Mouse (Mus musculus): ENCODE measurements around the gene Noct. TPM values are rescaled to one million over a fixed set of nuclear protein-coding genes. Genes with fewer than 3 reads are reported as not detected.
A peak's percentile ranks its signal among the peaks of the same experiment; 100 is the strongest.

Gene Noct
- polyA plus RNA-seq, 1 experiment from 2014 or later: 6.3 TPM

DNA sequence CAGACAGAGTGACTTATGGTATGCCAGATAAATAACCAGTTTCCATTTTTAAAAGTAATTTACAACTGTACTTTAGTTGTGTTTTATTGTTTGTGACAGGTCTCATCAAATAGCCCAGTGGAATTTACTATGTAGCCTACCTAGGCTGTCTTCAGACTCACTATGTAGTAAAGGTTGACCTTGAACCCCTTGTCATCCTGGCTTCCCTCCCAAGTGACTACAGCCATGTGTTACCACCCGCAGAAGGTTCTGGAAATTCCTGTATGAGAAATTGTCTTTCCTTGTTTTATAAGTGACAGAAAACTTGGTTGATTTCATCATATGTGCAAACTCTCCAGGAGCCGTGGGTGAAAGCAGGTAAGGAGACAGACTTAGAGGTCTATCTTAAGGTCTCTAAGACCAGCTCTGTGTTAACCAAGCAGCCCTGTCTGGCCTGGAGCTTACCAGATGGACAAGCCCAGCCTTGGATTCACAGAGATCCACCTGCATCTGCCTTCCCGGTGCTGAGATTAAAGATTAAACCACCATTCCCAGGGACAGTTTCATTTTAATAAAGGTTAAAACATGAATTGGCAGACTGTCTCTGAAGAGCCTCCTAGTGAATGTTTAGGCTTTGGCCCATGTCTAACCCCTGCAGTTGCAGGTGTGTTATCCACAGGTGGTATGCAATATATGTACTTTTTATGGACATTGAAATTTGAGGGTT, 8.1 kb downstream of the Noct start:
- H3K9ac ChIP-seq (ENCODE audit: low read length): no peak overlapping the region
- H3K9me3 ChIP-seq (replicated peaks; ENCODE audit: control insufficient read depth, low read length): no peaks in the 10 kb centered on the region
- no peak overlapping the region for H3K4me3 ChIP-seq (replicated peaks; ENCODE audit: low read length)
- 72% methylated on average over 3 of the region's 3 CpGs for WGBS
- H3K27me3 ChIP-seq (ENCODE audit: control insufficient read depth, insufficient read depth, low read length): no peaks in the 10 kb centered on the region
- H3K4me2 ChIP-seq (ENCODE audit: low read depth, low read length): no peak overlapping the region
- H3K4me1 ChIP-seq (ENCODE audit: control insufficient read depth, insufficient read depth, low read length): peaks cover 25% of the 10 kb centered on the region; the same call in 1 of the 2 replicates
- ATAC-seq (ENCODE audit: insufficient read depth, low FRiP score): no peak
- no peaks in the 10 kb centered on the region for H3K36me3 ChIP-seq (ENCODE audit: control insufficient read depth, insufficient read depth, low read length)
- H3K27ac ChIP-seq (ENCODE audit: low read length): no peak overlapping the region

DNA sequence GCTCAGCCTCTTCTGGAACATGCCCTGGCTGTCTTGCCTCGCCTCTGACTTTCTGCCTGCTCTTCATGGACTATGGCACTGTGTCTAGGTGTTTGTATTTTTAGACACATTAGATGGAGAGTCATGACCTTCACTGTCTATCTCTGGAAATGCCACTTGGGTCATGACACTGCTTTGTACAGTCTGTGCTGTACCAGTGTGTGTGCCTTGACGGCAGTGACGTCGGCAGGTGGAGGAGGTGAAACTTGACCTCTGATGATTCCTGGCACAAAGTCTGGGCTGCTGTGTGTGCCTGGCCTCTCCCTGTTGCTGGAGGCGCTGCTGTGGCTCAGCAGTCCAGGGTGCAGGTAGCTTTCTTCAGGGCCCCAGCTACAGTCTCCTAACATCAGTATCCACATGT, 9.2 kb downstream of the Noct start:
- H3K27ac ChIP-seq (ENCODE audit: low read length): peak overlapping the region; percentile 81
- H3K9me3 ChIP-seq (replicated peaks; ENCODE audit: control insufficient read depth, low read length): no peaks in the 10 kb centered on the region
- WGBS: 35% methylated on average over 5 of the region's 5 CpGs
- no peaks in the 10 kb centered on the region for H3K27me3 ChIP-seq (ENCODE audit: control insufficient read depth, insufficient read depth, low read length)
- H3K4me3 ChIP-seq (replicated peaks; ENCODE audit: low read length): no peak overlapping the region
- H3K9ac ChIP-seq (ENCODE audit: low read length): no peak overlapping the region
- H3K4me1 ChIP-seq (ENCODE audit: control insufficient read depth, insufficient read depth, low read length): peaks cover 25% of the 10 kb centered on the region; the same call in 1 of the 2 replicates
- no peak overlapping the region for H3K4me2 ChIP-seq (ENCODE audit: low read depth, low read length)
- no peaks in the 10 kb centered on the region for H3K36me3 ChIP-seq (ENCODE audit: control insufficient read depth, insufficient read depth, low read length)
- ATAC-seq (ENCODE audit: insufficient read depth, low FRiP score): peak; percentile 64

DNA sequence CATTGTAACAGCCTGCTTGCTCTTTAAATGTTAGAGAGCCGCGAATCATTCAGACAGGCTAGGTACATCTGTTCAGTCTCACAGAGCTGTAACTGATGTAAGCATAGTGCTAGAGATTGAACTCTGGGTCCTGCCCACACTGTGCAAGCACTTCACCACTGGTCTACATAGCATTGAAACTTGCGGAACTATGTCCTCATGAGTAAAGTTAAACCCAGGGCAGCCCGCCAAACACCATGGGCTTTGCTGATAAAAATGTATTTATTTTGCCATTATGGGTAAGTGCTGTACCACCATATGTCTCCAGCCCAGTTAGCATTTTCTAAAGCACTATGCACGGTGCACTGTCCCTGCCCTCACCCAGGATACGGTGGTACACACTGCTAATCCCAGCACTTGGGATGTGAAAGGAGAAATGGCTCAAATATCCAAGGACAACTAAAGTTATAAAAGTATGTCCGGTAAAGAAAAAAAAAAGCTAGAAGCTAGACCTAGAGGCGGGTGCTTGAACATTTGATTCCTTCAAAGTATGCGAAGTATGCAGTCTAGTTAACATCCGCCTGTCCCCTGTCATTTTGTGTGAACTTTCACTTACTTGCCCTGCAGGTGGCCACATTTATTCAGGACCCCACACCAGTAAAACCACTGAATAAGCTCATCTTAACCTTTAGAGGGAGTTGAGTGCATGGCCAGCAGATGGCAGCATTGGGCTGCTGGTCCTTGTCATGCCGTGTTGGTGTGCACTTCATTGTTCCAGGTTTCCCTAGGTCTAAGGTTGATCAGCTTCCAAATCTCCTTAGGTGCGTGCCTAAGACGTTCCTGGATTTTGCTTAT, 9.9 kb downstream of the Noct start:
- WGBS: 22% methylated on average over 13 of the region's 13 CpGs
- H3K4me3 ChIP-seq (replicated peaks; ENCODE audit: low read length): no peak overlapping the region
- no peak overlapping the region for H3K9ac ChIP-seq (ENCODE audit: low read length)
- H3K9me3 ChIP-seq (replicated peaks; ENCODE audit: control insufficient read depth, low read length): no peaks in the 10 kb centered on the region
- H3K27me3 ChIP-seq (ENCODE audit: control insufficient read depth, insufficient read depth, low read length): no peaks in the 10 kb centered on the region
- H3K4me1 ChIP-seq (ENCODE audit: control insufficient read depth, insufficient read depth, low read length): peaks cover 25% of the 10 kb centered on the region; the same call in 1 of the 2 replicates
- no peaks in the 10 kb centered on the region for H3K36me3 ChIP-seq (ENCODE audit: control insufficient read depth, insufficient read depth, low read length)
- peak overlapping the region; percentile 9; the same call in 1 of the 2 replicates for H3K4me2 ChIP-seq (ENCODE audit: low read depth, low read length)
- H3K27ac ChIP-seq (ENCODE audit: low read length): peak overlapping the region; percentile 81
- ATAC-seq (ENCODE audit: insufficient read depth, low FRiP score): peak; percentile 86

DNA sequence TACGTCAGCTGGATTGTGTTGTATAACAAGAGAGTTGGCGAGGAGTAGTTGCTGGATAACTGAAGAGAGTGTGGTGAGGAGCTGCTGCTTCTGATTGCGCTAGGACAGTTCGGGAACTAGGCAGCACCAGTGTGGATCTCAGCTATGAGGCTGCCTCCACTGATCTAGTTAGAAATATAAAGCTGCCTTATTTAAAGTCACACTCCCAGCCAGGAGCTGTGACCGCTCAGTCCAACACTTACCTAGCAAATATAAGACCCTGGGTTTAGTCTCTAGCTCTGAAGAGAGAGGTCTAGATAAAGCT, 10.5 kb downstream of the Noct start:
- peak overlapping the region; percentile 9; the same call in 1 of the 2 replicates for H3K4me2 ChIP-seq (ENCODE audit: low read depth, low read length)
- no peak overlapping the region for H3K4me3 ChIP-seq (replicated peaks; ENCODE audit: low read length)
- H3K9me3 ChIP-seq (replicated peaks; ENCODE audit: control insufficient read depth, low read length): no peaks in the 10 kb centered on the region
- WGBS: 65% methylated on average over 5 of the region's 5 CpGs
- H3K4me1 ChIP-seq (ENCODE audit: control insufficient read depth, insufficient read depth, low read length): peaks cover 25% of the 10 kb centered on the region; the same call in 1 of the 2 replicates
- no peak overlapping the region for H3K27ac ChIP-seq (ENCODE audit: low read length)
- H3K27me3 ChIP-seq (ENCODE audit: control insufficient read depth, insufficient read depth, low read length): no peaks in the 10 kb centered on the region
- H3K9ac ChIP-seq (ENCODE audit: low read length): no peak overlapping the region
- no peaks in the 10 kb centered on the region for H3K36me3 ChIP-seq (ENCODE audit: control insufficient read depth, insufficient read depth, low read length)
- ATAC-seq (ENCODE audit: insufficient read depth, low FRiP score): peak; percentile 9; the same call in 1 of the 2 replicates

DNA sequence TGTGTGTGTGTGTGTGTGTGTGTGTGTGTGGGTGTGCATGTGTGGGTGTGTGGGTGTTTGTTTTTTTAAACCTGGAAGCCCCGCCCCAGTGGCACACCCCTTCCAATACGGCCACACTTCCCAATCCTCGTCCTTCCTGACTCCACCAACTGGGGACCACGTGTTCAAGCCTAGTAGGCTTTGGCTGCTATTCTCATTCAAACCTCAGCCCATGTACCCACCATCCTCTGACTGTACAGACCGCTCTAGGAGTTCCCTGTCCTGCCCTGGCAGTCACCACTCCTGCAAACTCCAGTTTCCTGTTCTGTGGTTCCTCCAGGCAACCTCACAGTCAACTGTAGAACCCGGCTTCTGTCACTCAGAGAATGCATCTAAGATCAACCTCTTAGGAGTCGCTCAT, 14.3 kb downstream of the Noct start:
- H3K9ac ChIP-seq (ENCODE audit: low read length): no peak overlapping the region
- 75% methylated on average over 7 of the region's 7 CpGs for WGBS
- H3K4me1 ChIP-seq (ENCODE audit: control insufficient read depth, insufficient read depth, low read length): peaks cover 11% of the 10 kb centered on the region; the same call in 1 of the 2 replicates
- no peak overlapping the region for H3K27ac ChIP-seq (ENCODE audit: low read length)
- ATAC-seq (ENCODE audit: insufficient read depth, low FRiP score): no peak
- no peaks in the 10 kb centered on the region for H3K27me3 ChIP-seq (ENCODE audit: control insufficient read depth, insufficient read depth, low read length)
- H3K4me2 ChIP-seq (ENCODE audit: low read depth, low read length): no peak overlapping the region
- no peak overlapping the region for H3K4me3 ChIP-seq (replicated peaks; ENCODE audit: low read length)
- H3K36me3 ChIP-seq (ENCODE audit: control insufficient read depth, insufficient read depth, low read length): no peaks in the 10 kb centered on the region
- H3K9me3 ChIP-seq (replicated peaks; ENCODE audit: control insufficient read depth, low read length): no peaks in the 10 kb centered on the region

DNA sequence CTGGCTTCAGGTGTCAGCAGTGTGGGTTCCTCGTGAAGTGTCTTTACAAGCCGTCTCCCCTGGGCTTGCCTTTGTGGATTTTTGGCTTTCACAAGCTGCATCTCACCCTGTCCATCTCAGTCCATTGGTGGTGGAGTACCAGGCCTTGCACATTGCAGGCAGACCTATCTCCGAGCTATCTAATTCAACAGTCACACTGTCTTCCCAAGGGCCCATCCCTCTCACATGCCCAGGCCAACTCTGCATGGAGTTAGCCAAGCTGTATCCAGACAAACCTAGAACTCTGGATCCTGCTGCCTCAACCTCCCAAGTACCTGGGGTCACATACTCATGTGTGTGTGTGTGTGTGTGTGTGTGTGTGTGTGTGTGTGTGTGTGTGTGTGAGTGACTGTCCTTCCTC, 15.3 kb downstream of the Noct start:
- H3K9ac ChIP-seq (ENCODE audit: low read length): no peak overlapping the region
- H3K4me3 ChIP-seq (replicated peaks; ENCODE audit: low read length): no peak overlapping the region
- WGBS: 98% methylated on average over 3 of the region's 3 CpGs
- no peaks in the 10 kb centered on the region for H3K36me3 ChIP-seq (ENCODE audit: control insufficient read depth, insufficient read depth, low read length)
- H3K4me1 ChIP-seq (ENCODE audit: control insufficient read depth, insufficient read depth, low read length): peaks cover 3% of the 10 kb centered on the region; the same call in 1 of the 2 replicates
- no peak overlapping the region for H3K4me2 ChIP-seq (ENCODE audit: low read depth, low read length)
- H3K27ac ChIP-seq (ENCODE audit: low read length): no peak overlapping the region
- no peaks in the 10 kb centered on the region for H3K9me3 ChIP-seq (replicated peaks; ENCODE audit: control insufficient read depth, low read length)
- ATAC-seq (ENCODE audit: insufficient read depth, low FRiP score): no peak
- no peaks in the 10 kb centered on the region for H3K27me3 ChIP-seq (ENCODE audit: control insufficient read depth, insufficient read depth, low read length)

DNA sequence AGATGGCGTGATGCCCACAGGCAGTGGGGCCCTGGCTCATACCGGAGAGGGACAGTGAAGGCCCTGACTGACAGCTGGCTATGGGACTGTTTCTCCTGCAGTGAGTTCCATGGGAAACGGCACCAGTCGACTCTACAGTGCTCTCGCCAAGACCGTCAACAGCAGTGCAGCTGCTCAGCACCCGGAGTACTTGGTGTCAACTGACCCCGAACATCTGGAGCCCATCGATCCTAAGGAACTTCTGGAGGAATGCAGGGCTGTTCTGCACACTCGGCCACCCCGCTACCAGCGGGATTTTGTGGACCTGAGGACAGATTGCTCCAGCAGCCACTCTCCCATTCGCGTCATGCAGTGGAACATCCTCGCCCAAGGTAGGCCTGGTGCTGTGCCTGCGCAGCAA, 23.5 kb downstream of the Noct start:
- no peak overlapping the region for H3K4me2 ChIP-seq (ENCODE audit: low read depth, low read length)
- H3K9ac ChIP-seq (ENCODE audit: low read length): no peak overlapping the region
- H3K4me3 ChIP-seq (replicated peaks; ENCODE audit: low read length): no peak overlapping the region
- 0 out of 2 replicates have a peak, but pooled peaks cover 8% of the 10 kb centered on the region for H3K36me3 ChIP-seq (ENCODE audit: control insufficient read depth, insufficient read depth, low read length)
- 53% methylated on average over 16 of the region's 16 CpGs for WGBS
- peak; percentile 64 for ATAC-seq (ENCODE audit: insufficient read depth, low FRiP score)
- H3K9me3 ChIP-seq (replicated peaks; ENCODE audit: control insufficient read depth, low read length): no peaks in the 10 kb centered on the region
- peaks cover 4% of the 10 kb centered on the region; the same call in 1 of the 2 replicates for H3K4me1 ChIP-seq (ENCODE audit: control insufficient read depth, insufficient read depth, low read length)
- H3K27ac ChIP-seq (ENCODE audit: low read length): no peak overlapping the region; the same call in 1 of the 2 replicates
- no peaks in the 10 kb centered on the region for H3K27me3 ChIP-seq (ENCODE audit: control insufficient read depth, insufficient read depth, low read length)

DNA sequence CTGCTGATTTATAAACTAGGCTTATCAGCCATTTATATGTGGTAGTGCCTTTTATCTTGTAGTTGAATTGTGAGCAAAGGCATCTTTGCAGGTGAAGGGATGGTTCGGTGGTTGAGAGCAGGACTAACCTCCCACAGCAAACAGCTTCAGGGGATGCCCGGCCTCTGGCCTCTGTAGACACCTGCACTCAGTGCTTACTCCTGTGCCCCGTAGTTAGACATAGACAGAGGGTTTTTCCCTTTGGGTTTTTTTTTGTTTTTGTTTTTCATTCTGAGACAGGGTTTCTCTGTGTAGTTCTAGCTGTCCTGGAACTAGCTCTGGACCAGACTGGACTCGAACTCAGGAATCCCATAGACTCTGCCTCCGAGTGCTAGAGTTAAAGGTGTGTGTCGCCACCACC, 24.4 kb downstream of the Noct start:
- WGBS: 88% methylated on average over 6 of the region's 6 CpGs
- Histone ChIP-seq H3K4me3 (replicated peaks; ENCODE audit: low read length) (no peak overlapping the region), H3K9me3 (replicated peaks; ENCODE audit: control insufficient read depth, low read length) (no peaks in the 10 kb centered on the region), H3K27me3 (ENCODE audit: control insufficient read depth, insufficient read depth, low read length) (no peaks in the 10 kb centered on the region), H3K4me2 (ENCODE audit: low read depth, low read length) (no peak overlapping the region), H3K9ac (ENCODE audit: low read length) (no peak overlapping the region), H3K36me3 (ENCODE audit: control insufficient read depth, insufficient read depth, low read length) (peaks cover 12% of the 10 kb centered on the region; the same call in 1 of the 2 replicates), H3K4me1 (ENCODE audit: control insufficient read depth, insufficient read depth, low read length) (peaks cover 4% of the 10 kb centered on the region; the same call in 1 of the 2 replicates), H3K27ac (ENCODE audit: low read length) (no peak overlapping the region)
- ATAC-seq (ENCODE audit: insufficient read depth, low FRiP score): no peak

DNA sequence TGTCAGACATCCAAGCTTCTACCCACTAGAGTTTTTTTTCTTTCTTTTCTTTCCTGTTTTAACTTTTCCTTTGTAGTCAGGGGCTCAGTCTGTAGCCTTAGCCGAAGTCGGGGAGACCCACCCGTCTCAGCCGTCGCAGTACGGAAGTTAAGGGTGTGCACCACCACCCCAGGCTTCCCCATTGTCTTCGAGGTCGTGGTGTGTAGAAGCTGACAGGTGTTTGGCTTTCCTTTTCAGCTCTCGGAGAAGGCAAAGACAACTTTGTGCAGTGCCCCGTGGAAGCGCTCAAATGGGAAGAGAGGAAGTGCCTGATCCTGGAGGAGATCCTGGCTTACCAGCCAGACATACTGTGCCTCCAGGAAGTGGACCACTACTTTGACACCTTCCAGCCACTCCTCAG, 25.2 kb downstream of the Noct start:
- no peak overlapping the region for H3K4me3 ChIP-seq (replicated peaks; ENCODE audit: low read length)
- WGBS: 88% methylated on average over 11 of the region's 11 CpGs
- H3K9me3 ChIP-seq (replicated peaks; ENCODE audit: control insufficient read depth, low read length): no peaks in the 10 kb centered on the region
- no peak overlapping the region for H3K9ac ChIP-seq (ENCODE audit: low read length)
- peaks cover 4% of the 10 kb centered on the region; the same call in 1 of the 2 replicates for H3K4me1 ChIP-seq (ENCODE audit: control insufficient read depth, insufficient read depth, low read length)
- no peaks in the 10 kb centered on the region for H3K27me3 ChIP-seq (ENCODE audit: control insufficient read depth, insufficient read depth, low read length)
- no peak for ATAC-seq (ENCODE audit: insufficient read depth, low FRiP score)
- no peak overlapping the region for H3K27ac ChIP-seq (ENCODE audit: low read length)
- no peak overlapping the region for H3K4me2 ChIP-seq (ENCODE audit: low read depth, low read length)
- H3K36me3 ChIP-seq (ENCODE audit: control insufficient read depth, insufficient read depth, low read length): peaks cover 12% of the 10 kb centered on the region
